Mouse (Mus musculus) small intestine, adult 2 months (tissue): ENCODE results near the gene Prune2. TPM values are rescaled to one million over a fixed set of nuclear protein-coding genes. Genes with fewer than 3 reads are reported as not detected.

Source experiments
- H3K27ac ChIP-seq: fragments of 200-500 bp; 2 replicates; pipeline ENCODE4 v1.5.1; 2012; ENCODE audit warnings: low read depth, low read length, control low read depth, inconsistent platforms; ENCODE audit not compliant: insufficient read depth
- H3K27me3 ChIP-seq: fragments of 200-500 bp; 2 replicates; pipeline ENCODE4 v1.6.1; 2012; ENCODE audit warnings: mild to moderate bottlenecking, moderate library complexity, low read length, inconsistent platforms; ENCODE audit not compliant: control insufficient read depth, insufficient read depth
- H3K36me3 ChIP-seq: fragments of 200-500 bp; 2 replicates; pipeline ENCODE4 v1.6.1; 2012; ENCODE audit warnings: mild to moderate bottlenecking, low read length, control low read depth, inconsistent platforms; ENCODE audit not compliant: control insufficient read depth, insufficient read depth
- H3K4me1 ChIP-seq: fragments of 200-500 bp; 2 replicates; pipeline ENCODE4 v1.6.1; 2012; ENCODE audit warnings: low read length, inconsistent platforms, mixed read lengths; ENCODE audit not compliant: control insufficient read depth, insufficient read depth, insufficient read length
- H3K4me3 ChIP-seq: fragments of 200-500 bp; 2 replicates; pipeline ENCODE4 v1.5.1; 2012; ENCODE audit warnings: low read depth, mild to moderate bottlenecking, control low read depth, inconsistent platforms, low read length, moderate library complexity
- CTCF ChIP-seq: fragments of 200-500 bp; IDR thresholded peaks from 2 replicates; pipeline ENCODE4 v1.5.1; 2012; ENCODE audit warnings: low read depth, mild to moderate bottlenecking, control low read depth, inconsistent platforms, low read length, moderate library complexity, mixed read lengths; ENCODE audit not compliant: insufficient replicate concordance, insufficient read length; ENCODE audit errors: extremely low read depth
- POLR2A ChIP-seq: fragments of 200-500 bp; IDR thresholded peaks from 2 replicates; pipeline ENCODE4 v1.6.1; 2012; ENCODE audit warnings: low read depth, mild to moderate bottlenecking, control low read depth, inconsistent platforms, low read length, moderate library complexity
- WGBS: fragments of 180-500 bp; shearing (Covaris S2); methylation state at CpG from one replicate; pipeline ENCODE4 v1.1.7; 2018; 5-methylcytosine and 5-hydroxymethylcytosine counted together
- polyA plus RNA-seq: library from polyadenylated mRNA; depleted of rRNA; stranded (reverse); fragments of >200 nt; gene quantifications from 2 replicates; pipeline ENCODE4 v1.2.3, GENCODE M21; 2012; rRNA removed

The Prune2 gene
- polyA plus RNA-seq, 1 experiment, result 0.65 TPM

GRCm38 (mm10) chr19:17256867-17257266 lies 300.9 kb downstream of the Prune2 start:
- Histone ChIP-seq H3K36me3 (no peaks in the 10 kb centered on the region), H3K4me1 (no peaks in the 10 kb centered on the region), H3K27me3 (no peaks in the 10 kb centered on the region), H3K4me3 (no peak overlapping the region), H3K27ac (no peak overlapping the region)
- WGBS, result 80% methylated on average over 10 of the region's 10 CpGs
- TF ChIP-seq POLR2A (no peak), CTCF (no peak)

DNA sequence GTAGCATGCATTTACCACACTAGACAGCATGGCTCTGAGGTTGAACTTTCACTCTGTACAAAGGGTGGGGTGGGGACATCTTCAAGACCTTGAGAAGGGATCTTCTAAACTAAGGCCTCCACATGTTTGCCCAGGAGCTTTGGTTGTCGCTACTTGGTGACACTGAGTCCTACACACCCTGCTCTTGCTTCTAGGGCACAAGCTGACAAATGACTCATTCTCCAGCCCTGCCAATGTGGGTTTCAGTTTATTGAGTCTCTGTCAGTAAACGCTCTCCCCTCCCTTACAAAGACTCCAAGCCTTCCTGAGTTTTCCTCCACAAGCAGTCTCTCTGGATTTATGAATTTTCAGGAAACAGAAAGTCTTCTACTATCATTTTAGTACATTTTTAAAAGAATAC lies 307.3 kb downstream of the Prune2 start:
- WGBS, result 64% methylated on average over 2 of the region's 2 CpGs
- no peak for TF ChIP-seq CTCF
- no peak for TF ChIP-seq POLR2A
- Histone ChIP-seq H3K4me1 (peaks cover 3% of the 10 kb centered on the region; the same call in 1 of the 2 replicates), H3K36me3 (no peaks in the 10 kb centered on the region), H3K27ac (no peak overlapping the region), H3K4me3 (no peak overlapping the region), H3K27me3 (no peaks in the 10 kb centered on the region)

DNA sequence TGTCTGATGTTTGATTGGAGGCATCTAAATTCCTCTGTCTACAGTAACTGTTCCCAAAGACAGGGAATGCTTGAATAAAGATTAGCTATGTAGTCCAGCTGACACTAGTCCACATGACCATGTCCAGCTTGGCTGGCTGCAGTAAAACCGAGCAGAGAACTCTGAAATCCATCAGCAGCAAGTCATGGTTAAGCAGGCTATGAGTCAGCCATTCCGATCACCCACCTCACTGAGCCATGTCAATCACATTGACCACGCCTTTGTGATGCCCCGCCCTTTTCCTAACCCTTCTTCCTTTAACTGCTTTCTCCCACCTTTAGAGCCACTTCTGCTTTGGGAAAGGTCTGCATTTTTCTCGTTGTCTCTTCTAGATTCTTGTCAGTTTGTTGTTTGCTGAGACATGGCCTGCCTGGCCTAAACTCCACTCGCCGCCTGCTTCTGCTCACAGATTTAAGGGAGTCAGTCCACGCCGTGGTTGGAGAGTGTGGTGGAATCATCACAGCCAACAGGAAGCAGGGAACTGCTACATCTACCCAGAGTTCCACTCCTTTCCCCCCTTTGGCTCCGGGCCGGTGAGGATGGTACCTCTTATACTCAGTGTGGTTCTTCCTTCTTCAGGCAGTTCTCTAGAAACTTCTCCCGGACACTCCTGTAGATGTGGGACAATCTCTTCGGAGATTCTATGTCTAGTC lies 307.9 kb downstream of the Prune2 start:
- WGBS, result 80% methylated on average over 13 of the region's 13 CpGs
- Histone ChIP-seq H3K4me1 (peaks cover 3% of the 10 kb centered on the region; the same call in 1 of the 2 replicates), H3K27ac (no peak overlapping the region), H3K27me3 (no peaks in the 10 kb centered on the region; the same call in 1 of the 2 replicates), H3K36me3 (no peaks in the 10 kb centered on the region), H3K4me3 (no peak overlapping the region)
- TF ChIP-seq POLR2A (no peak), CTCF (no peak)

DNA sequence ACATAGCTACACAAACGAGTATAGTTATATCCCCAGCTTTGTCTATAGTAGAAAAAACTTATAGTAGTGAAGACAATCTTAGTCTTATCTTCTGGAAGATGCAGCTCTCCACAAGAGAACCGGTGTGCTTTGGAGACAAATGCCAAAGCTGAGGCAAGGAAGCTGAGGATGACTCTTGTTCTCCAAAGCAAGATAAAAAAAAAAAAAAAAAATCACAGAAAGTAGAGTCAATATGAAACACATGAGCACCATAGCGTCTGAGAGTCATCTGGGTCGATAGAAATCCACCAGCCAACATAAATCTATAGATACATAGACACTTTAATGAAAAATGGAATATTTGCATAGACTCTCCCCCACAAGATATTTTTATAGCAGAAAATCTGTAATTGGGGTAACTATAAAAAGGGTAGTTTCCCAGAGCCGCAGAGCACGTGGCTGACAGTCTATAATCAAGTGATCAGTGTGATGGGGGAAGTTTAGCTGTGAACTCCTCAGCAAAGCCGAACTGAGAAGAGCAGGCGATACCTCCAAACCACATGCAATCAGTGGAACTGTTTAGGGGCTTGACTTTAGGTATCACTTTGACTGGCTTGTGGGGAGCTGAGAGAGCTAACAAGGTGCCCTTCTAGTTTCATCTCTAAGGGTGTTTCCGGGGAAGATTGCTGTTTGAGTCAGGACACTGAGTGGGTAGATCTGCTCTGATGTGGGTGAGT lies 308.7 kb downstream of the Prune2 start:
- H3K4me1 ChIP-seq, result peaks cover 3% of the 10 kb centered on the region; the same call in 1 of the 2 replicates
- H3K36me3 ChIP-seq, result no peaks in the 10 kb centered on the region
- no peak overlapping the region for H3K27ac ChIP-seq
- TF ChIP-seq POLR2A (no peak), CTCF (no peak)
- no peaks in the 10 kb centered on the region; the same call in 1 of the 2 replicates for H3K27me3 ChIP-seq
- 79% methylated on average over 9 of the region's 9 CpGs for WGBS
- H3K4me3 ChIP-seq, result no peak overlapping the region

DNA sequence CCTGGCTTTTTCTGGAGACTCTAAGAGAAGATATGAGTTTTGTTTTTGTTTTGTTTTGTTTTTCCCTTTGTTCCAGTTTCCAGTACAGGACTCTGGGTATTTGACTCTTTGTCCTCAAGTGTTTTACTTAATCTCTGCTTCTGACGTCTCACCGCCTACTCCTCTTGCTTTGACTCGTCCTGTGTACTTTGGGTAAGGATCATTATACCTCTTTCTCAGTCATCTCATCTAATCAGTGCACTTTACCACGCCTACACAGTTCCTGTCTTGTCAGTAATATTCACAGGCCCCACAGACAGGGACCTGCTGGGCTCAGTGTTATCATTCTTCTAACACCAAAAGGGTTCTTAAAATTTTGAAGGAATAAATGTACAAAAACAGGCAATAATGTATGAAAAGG lies 312.8 kb downstream of the Prune2 start:
- Histone ChIP-seq H3K36me3 (no peaks in the 10 kb centered on the region), H3K4me1 (peaks cover 2% of the 10 kb centered on the region; the same call in 1 of the 2 replicates), H3K4me3 (no peak overlapping the region), H3K27ac (no peak overlapping the region), H3K27me3 (no peaks in the 10 kb centered on the region; the same call in 1 of the 2 replicates)
- TF ChIP-seq CTCF (no peak), POLR2A (no peak)
- 55% methylated on average over 4 of the region's 4 CpGs for WGBS

DNA sequence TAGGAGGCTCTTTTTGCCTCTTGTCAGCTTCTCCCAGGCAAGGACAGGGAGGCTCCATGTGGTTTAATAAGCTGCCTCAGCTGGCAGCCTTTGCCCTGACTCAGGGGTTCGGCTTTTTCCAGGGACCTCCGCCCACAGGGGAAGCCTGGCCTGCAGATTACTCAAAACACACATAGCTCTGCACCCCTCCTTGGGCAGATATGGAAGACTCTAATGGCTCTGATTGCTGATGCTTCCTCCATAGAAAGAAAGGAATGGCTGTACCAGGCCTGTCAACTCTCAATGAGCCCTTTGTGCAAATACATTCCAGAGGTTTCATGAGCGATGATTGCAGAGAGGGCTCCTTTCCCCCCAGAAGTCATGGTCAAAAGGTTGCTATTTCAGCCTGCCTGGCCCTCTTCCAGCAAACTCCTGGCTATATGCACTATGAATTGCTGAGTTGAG lies 315.3 kb downstream of the Prune2 start:
- Histone ChIP-seq H3K4me1 (no peaks in the 10 kb centered on the region), H3K27ac (no peak overlapping the region), H3K4me3 (no peak overlapping the region), H3K36me3 (no peaks in the 10 kb centered on the region), H3K27me3 (no peaks in the 10 kb centered on the region; the same call in 1 of the 2 replicates)
- WGBS, result 34% methylated on average over 3 of the region's 3 CpGs
- TF ChIP-seq CTCF, result no peak
- TF ChIP-seq POLR2A, result no peak

DNA sequence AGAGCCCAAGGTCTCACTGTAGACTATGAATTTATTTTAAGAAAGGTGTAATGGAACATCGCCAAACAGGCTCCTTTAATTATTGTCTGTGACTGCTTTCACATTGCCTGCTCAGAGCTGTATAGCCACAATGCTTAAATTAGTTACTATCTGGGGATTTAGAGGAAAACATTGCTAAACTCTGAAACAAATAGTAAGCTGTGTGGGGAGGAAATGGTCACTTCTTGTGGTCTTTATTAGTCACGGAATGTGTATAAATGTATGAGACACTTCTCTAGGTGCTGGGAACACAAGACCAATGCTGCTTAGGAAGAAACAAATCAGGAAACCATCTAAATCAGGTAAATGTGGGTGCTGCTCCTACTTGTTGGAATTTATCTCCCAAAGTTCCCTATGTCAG lies 317.1 kb downstream of the Prune2 start:
- 79% methylated on average over 2 of the region's 2 CpGs for WGBS

More for the DNA sequence above, 317.1 kb downstream of the Prune2 start:
- Histone ChIP-seq H3K36me3 (no peaks in the 10 kb centered on the region), H3K27me3 (no peaks in the 10 kb centered on the region; the same call in 1 of the 2 replicates), H3K4me1 (no peaks in the 10 kb centered on the region), H3K27ac (no peak overlapping the region), H3K4me3 (no peak overlapping the region)
- TF ChIP-seq POLR2A, result no peak
- TF ChIP-seq CTCF, result no peak

Other genes starting within 250 kb of the Prune2 start
- 0.47 and 0.84 TPM in 2 replicates for gene Vps13a, start 175.2 kb upstream of the Prune2 start, polyA plus RNA-seq
- not detected in 2 replicates for gene Foxb2, start 82.3 kb upstream of the Prune2 start, polyA plus RNA-seq